Mouse (Mus musculus) hindbrain, embryonic 14.5 days (tissue): Measurements from ENCODE around the gene Klk9. TPM values are rescaled to one million over a fixed set of nuclear protein-coding genes. Genes with fewer than 3 reads are reported as not detected.
A peak's percentile ranks its signal among the peaks of the same experiment; 100 is the strongest.

ENCODE experiments used
- ATAC-seq: fragments of 200-750 bp; cut with Nextera tagmentation; 2 replicates; pipeline ENCODE4 v1.8.0; 2017; ENCODE audit warnings: moderate number of reproducible peaks, mild to moderate bottlenecking, moderate TSS enrichment, moderate library complexity; ENCODE audit not compliant: low FRiP score
- DNase-seq: peaks from one replicate; pipeline ENCODE4 v3.0.0-alpha.2; 2015; ENCODE audit warnings: low spot score
- H3K27ac ChIP-seq: fragments of 300-500 bp; sonication (generic); 2 replicates; pipeline ENCODE4 v1.5.1; 2014; ENCODE audit warnings: mild to moderate bottlenecking, moderate library complexity
- H3K27me3 ChIP-seq: fragments of 300-500 bp; sonication (generic); 2 replicates; pipeline ENCODE4 v1.6.1; 2014; ENCODE audit warnings: mild to moderate bottlenecking, low read length, mixed read lengths; ENCODE audit not compliant: control insufficient read depth, insufficient read depth
- H3K36me3 ChIP-seq: fragments of 300-500 bp; sonication (generic); replicated peaks from 2 replicates; pipeline ENCODE4 v1.6.1; 2014; ENCODE audit not compliant: control insufficient read depth, insufficient read depth
- H3K4me1 ChIP-seq: fragments of 300-500 bp; sonication (generic); replicated peaks from 2 replicates; pipeline ENCODE4 v1.6.1; 2014; ENCODE audit warnings: antibody characterized with exemption, low read length, mixed read lengths; ENCODE audit not compliant: control insufficient read depth, insufficient read depth
- H3K4me2 ChIP-seq: fragments of 300-500 bp; sonication (generic); replicated peaks from 2 replicates; pipeline ENCODE4 v1.6.1; 2014; ENCODE audit warnings: mild to moderate bottlenecking, moderate library complexity
- H3K4me3 ChIP-seq: fragments of 300-500 bp; sonication (generic); replicated peaks from 2 replicates; pipeline ENCODE4 v1.5.1; 2014; ENCODE audit warnings: mild to moderate bottlenecking, low read length
- H3K9ac ChIP-seq: fragments of 300-500 bp; sonication (generic); 2 replicates; pipeline ENCODE4 v1.6.1; 2014
- H3K9me3 ChIP-seq: fragments of 300-500 bp; sonication (generic); 2 replicates; pipeline ENCODE4 v1.6.1; 2016; ENCODE audit warnings: low read length; ENCODE audit not compliant: control insufficient read depth
- WGBS: fragments of 180-500 bp; shearing (Covaris S2); extraction: QIAGEN DNeasy Blood & Tissue Kit; methylation state at CpG from one replicate; pipeline ENCODE4 v1.1.7; 2014; 5-methylcytosine and 5-hydroxymethylcytosine counted together
- polyA plus RNA-seq: library from polyadenylated mRNA; unstranded; fragments of >200 nt; fragmentation: Nextera tagmentation; extraction: Ambion mirVana; gene quantifications from 2 replicates; pipeline ENCODE4 v1.2.1, GENCODE M21; 2014

The Klk9 gene
- not detected in 2 replicates for polyA plus RNA-seq

- ATAC-seq (no peak), DNase-seq (no peak)
- Histone ChIP-seq H3K36me3 (no peaks in the 10 kb centered on the region), H3K27ac (no peak within 1 kb of the TSS), H3K4me3 (no peak within 1 kb of the TSS), H3K4me2 (no peak within 1 kb of the TSS), H3K27me3 (peaks cover 24% of the 10 kb centered on the region), H3K4me1 (peaks cover 3% of the 10 kb centered on the region), H3K9me3 (no peaks in the 10 kb centered on the region), H3K9ac (no peak within 1 kb of the TSS)
- 81% methylated on average over 7 of the region's 7 CpGs for WGBS
Measured at GRCm38 (mm10) chr7:43791591-43791990, at the start of gene Klk9. Klk9 (plus strand) TSS chr7:43791891.

GRCm38 (mm10) chr7:43747788-43748187 lies 43.9 kb upstream of the Klk9 start:
- Histone ChIP-seq H3K36me3 (no peaks in the 10 kb centered on the region), H3K9ac (no peak overlapping the region), H3K27ac (no peak overlapping the region), H3K4me3 (no peak overlapping the region), H3K4me1 (no peaks in the 10 kb centered on the region), H3K27me3 (no peaks in the 10 kb centered on the region), H3K9me3 (no peaks in the 10 kb centered on the region), H3K4me2 (no peak overlapping the region)
- DNase-seq (peak; percentile 26), ATAC-seq (no peak)
- 37% methylated on average over 1 of the region's 1 CpGs for WGBS

GRCm38 (mm10) chr7:43752806-43753205 lies 38.9 kb upstream of the Klk9 start:
- no peak overlapping the region for H3K4me3 ChIP-seq
- H3K4me1 ChIP-seq = no peaks in the 10 kb centered on the region
- no peak overlapping the region for H3K27ac ChIP-seq
- no peak overlapping the region for H3K4me2 ChIP-seq
- no peaks in the 10 kb centered on the region for H3K9me3 ChIP-seq
- H3K36me3 ChIP-seq = no peaks in the 10 kb centered on the region
- no peak for ATAC-seq
- no peaks in the 10 kb centered on the region for H3K27me3 ChIP-seq
- 74% methylated on average over 2 of the region's 2 CpGs for WGBS
- no peak overlapping the region for H3K9ac ChIP-seq
- no peak for DNase-seq

- ATAC-seq (no peak), DNase-seq (no peak)
- Histone ChIP-seq H3K4me2 (no peak overlapping the region), H3K9ac (no peak overlapping the region), H3K4me1 (no peaks in the 10 kb centered on the region), H3K27ac (no peak overlapping the region), H3K27me3 (no peaks in the 10 kb centered on the region), H3K36me3 (no peaks in the 10 kb centered on the region), H3K9me3 (no peaks in the 10 kb centered on the region), H3K4me3 (no peak overlapping the region)
- WGBS = 45% methylated on average over 8 of the region's 8 CpGs
Measured at GRCm38 (mm10) chr7:43766484-43766883, 25.2 kb upstream of the Klk9 start.

GRCm38 (mm10) chr7:43768597-43768996 lies 23.1 kb upstream of the Klk9 start, which contains the start of gene Klk12:
Klk12 (plus strand) TSS chr7:43768897.
- no peaks in the 10 kb centered on the region for H3K4me1 ChIP-seq
- H3K9me3 ChIP-seq = no peaks in the 10 kb centered on the region
- H3K36me3 ChIP-seq = no peaks in the 10 kb centered on the region
- H3K27ac ChIP-seq = no peak within 1 kb of the TSS
- ATAC-seq (no peak), DNase-seq (no peak)
- no peak within 1 kb of the TSS for H3K9ac ChIP-seq
- H3K4me2 ChIP-seq = no peak within 1 kb of the TSS
- H3K4me3 ChIP-seq = no peak within 1 kb of the TSS
- no peaks in the 10 kb centered on the region for H3K27me3 ChIP-seq
- WGBS = 87% methylated on average over 4 of the region's 4 CpGs

GRCm38 (mm10) chr7:43769636-43770035 lies 22.1 kb upstream of the Klk9 start:
- no peaks in the 10 kb centered on the region for H3K4me1 ChIP-seq
- DNase-seq = no peak
- ATAC-seq = no peak
- H3K4me3 ChIP-seq = no peak overlapping the region
- no peaks in the 10 kb centered on the region for H3K27me3 ChIP-seq
- no peak overlapping the region for H3K4me2 ChIP-seq
- 91% methylated on average over 8 of the region's 8 CpGs for WGBS
- no peak overlapping the region for H3K27ac ChIP-seq
- H3K36me3 ChIP-seq = no peaks in the 10 kb centered on the region
- no peak overlapping the region for H3K9ac ChIP-seq
- no peaks in the 10 kb centered on the region for H3K9me3 ChIP-seq

- Histone ChIP-seq H3K36me3 (no peaks in the 10 kb centered on the region), H3K27ac (no peak overlapping the region), H3K4me2 (no peak overlapping the region), H3K4me3 (no peak overlapping the region), H3K27me3 (no peaks in the 10 kb centered on the region), H3K9ac (no peak overlapping the region), H3K9me3 (no peaks in the 10 kb centered on the region), H3K4me1 (no peaks in the 10 kb centered on the region)
- 95% methylated on average over 10 of the region's 10 CpGs for WGBS
- DNase-seq (no peak), ATAC-seq (no peak)
Measured at GRCm38 (mm10) chr7:43770701-43771100, 21.0 kb upstream of the Klk9 start.

- Histone ChIP-seq H3K36me3 (no peaks in the 10 kb centered on the region), H3K27ac (no peak overlapping the region), H3K27me3 (no peaks in the 10 kb centered on the region), H3K4me3 (no peak overlapping the region), H3K4me1 (no peaks in the 10 kb centered on the region), H3K9me3 (no peaks in the 10 kb centered on the region), H3K4me2 (no peak overlapping the region), H3K9ac (no peak overlapping the region)
- DNase-seq (no peak), ATAC-seq (no peak)
- 93% methylated on average over 6 of the region's 6 CpGs for WGBS
Measured at GRCm38 (mm10) chr7:43771916-43772315, 19.8 kb upstream of the Klk9 start.

GRCm38 (mm10) chr7:43772901-43773300 lies 18.8 kb upstream of the Klk9 start:
- H3K9me3 ChIP-seq = no peaks in the 10 kb centered on the region
- WGBS = 79% methylated on average over 3 of the region's 3 CpGs
- H3K27me3 ChIP-seq = no peaks in the 10 kb centered on the region
- H3K4me2 ChIP-seq = no peak overlapping the region
- no peak overlapping the region for H3K27ac ChIP-seq
- no peak overlapping the region for H3K9ac ChIP-seq
- no peak for ATAC-seq
- no peak overlapping the region for H3K4me3 ChIP-seq
- H3K4me1 ChIP-seq = no peaks in the 10 kb centered on the region
- no peak for DNase-seq
- no peaks in the 10 kb centered on the region for H3K36me3 ChIP-seq

GRCm38 (mm10) chr7:43774364-43774763 lies 17.3 kb upstream of the Klk9 start, which contains the start of gene Klk11:
Klk11 (plus strand) TSS chr7:43774604.
- no peaks in the 10 kb centered on the region for H3K27me3 ChIP-seq
- no peak within 1 kb of the TSS for H3K27ac ChIP-seq
- DNase-seq (no peak), ATAC-seq (no peak)
- H3K4me3 ChIP-seq = no peak within 1 kb of the TSS
- no peak within 1 kb of the TSS for H3K9ac ChIP-seq
- no peaks in the 10 kb centered on the region for H3K36me3 ChIP-seq
- H3K4me1 ChIP-seq = no peaks in the 10 kb centered on the region
- WGBS = 93% methylated on average over 5 of the region's 5 CpGs
- H3K9me3 ChIP-seq = no peaks in the 10 kb centered on the region
- no peak within 1 kb of the TSS for H3K4me2 ChIP-seq
